ENCODE assay signal across 7 mouse cellular contexts in genomic region chr1:65179634-65180249, GRCm38 (mm10). TPM values are rescaled to one million over a fixed set of nuclear protein-coding genes. Genes with fewer than 3 reads are reported as not detected.
A peak's percentile ranks its signal among the peaks of the same experiment; 100 is the strongest.
DNase-seq lines count a peak whose midpoint lies in the region; ATAC-seq and TF ChIP-seq lines count a peak whose summit lies in the region.

No protein-coding gene starts in this region.

- H3K4me1 ChIP-seq in ES-E14 (ENCODE audit: control insufficient read depth in 2 of 2, insufficient read depth in 2 of 2, low read length in 2 of 2, poor library complexity in 1 of 2): peaks cover 0 to 3% of the 10 kb centered on the region in 2 experiments; a peak in 1 of 4 replicates
- no peaks in the 10 kb centered on the region for H3K4me1 ChIP-seq in bone marrow, adult 2 months (ENCODE audit: control insufficient read depth, insufficient read depth, low read length)
- H3K4me1 ChIP-seq in embryonic facial prominence, embryonic 15.5 days: 0 out of 2 replicates have a peak, but pooled peaks cover 9% of the 10 kb centered on the region

- ATAC-seq in embryonic facial prominence, embryonic 15.5 days (ENCODE audit: insufficient number of reproducible peaks, low FRiP score, low TSS enrichment, low read depth): no peak

- no peak for TF ChIP-seq POLR2A in bone marrow, adult 2 months (IDR thresholded peaks at IDR 0.05; ENCODE audit: borderline replicate concordance, control insufficient read depth, low read depth, low read length)

- intact Hi-C loops in heart, postnatal 14 days (cut with DNase I): loop anchor here (1.0 to 5.0 kb wide), 2 partner anchors 67 to 132 kb away; no protein-coding TSS in a partner anchor

- peak overlapping the region; percentile 66 for H3K4me2 ChIP-seq in embryonic facial prominence, embryonic 15.5 days (replicated peaks)

- no peak overlapping the region; the same call in 1 of the 2 replicates for H3K27ac ChIP-seq in ES-E14 (ENCODE audit: insufficient read depth, low read depth, low read length, poor library complexity, severe bottlenecking)
- no peak overlapping the region for H3K27ac ChIP-seq in bone marrow, adult 2 months (ENCODE audit: control insufficient read depth, insufficient read depth, low read depth, low read length, poor library complexity)
- peak overlapping the region; percentile 98 for H3K27ac ChIP-seq in embryonic facial prominence, embryonic 15.5 days (replicated peaks)
- peak overlapping the region; percentile 91 for H3K27ac ChIP-seq in layer of hippocampus, adult 2 months

- 2% methylated on average over 11 of the region's 11 CpGs for WGBS in bone marrow, adult 2 months
- 3% methylated on average over 11 of the region's 11 CpGs for whole genome bisulfite sequencing in embryonic facial prominence, embryonic 15.5 days

- no peaks in the 10 kb centered on the region for H3K27me3 ChIP-seq in embryonic facial prominence, embryonic 15.5 days

- in situ Hi-C loops in ES-E14 (cut with MboI; ENCODE audit: low sequenced_read_pairs in 2 of 2, unreplicated experiment in 2 of 2): no loop called here

- no peaks in the 10 kb centered on the region; the same call in 1 of the 2 replicates for H3K36me3 ChIP-seq in ES-E14 (ENCODE audit: control insufficient read depth, insufficient read depth, low read length, poor library complexity, severe bottlenecking)
- H3K36me3 ChIP-seq in embryonic facial prominence, embryonic 15.5 days: peaks cover under 1% of the 10 kb centered on the region; the same call in 1 of the 2 replicates

- TF ChIP-seq CTCF in bone marrow, adult 2 months (IDR thresholded peaks at IDR 0.05; ENCODE audit: control insufficient read depth, insufficient read depth, low read length): no peak
- peak; percentile 91 for TF ChIP-seq CTCF in layer of hippocampus, adult 2 months (conservative IDR thresholded peaks at IDR 0.05)

- peak overlapping the region; percentile 72; the same call in 1 of the 2 replicates for H3K9ac ChIP-seq in ES-E14 (ENCODE audit: insufficient read depth, low read depth, low read length, poor library complexity, severe bottlenecking)
- H3K9ac ChIP-seq in embryonic facial prominence, embryonic 15.5 days: peak overlapping the region; percentile 54

- peak; percentile 75 for DNase-seq in ES-E14 (ENCODE audit: low read depth, low spot score)
- DNase-seq in heart, postnatal 14 days: peak; percentile 59 to 83
- DNase-seq in layer of hippocampus, adult 2 months (ENCODE audit: low spot score in 2 of 2): peak; percentile 50 to 73
- peak; percentile 87 for DNase-seq in lung, postnatal 10 days
- DNase-seq in retina, postnatal 7 days (ENCODE audit: low read depth, low spot score): peak; percentile 74

- no peaks in the 10 kb centered on the region for H3K9me3 ChIP-seq in ES-E14 (ENCODE audit: control insufficient read depth, insufficient read depth, low read depth, low read length)
- H3K9me3 ChIP-seq in embryonic facial prominence, embryonic 15.5 days (replicated peaks): no peaks in the 10 kb centered on the region

- peak overlapping the region; percentile 54 to 66 for H3K4me3 ChIP-seq in ES-E14 (ENCODE audit: insufficient read depth in 1 of 2, low read depth in 1 of 2, low read length in 2 of 2, poor library complexity in 1 of 2, severe bottlenecking in 1 of 2)
- peak overlapping the region; percentile 73 for H3K4me3 ChIP-seq in bone marrow, adult 2 months (replicated peaks; ENCODE audit: control insufficient read depth, low read depth, low read length)
- peak overlapping the region; percentile 78 for H3K4me3 ChIP-seq in embryonic facial prominence, embryonic 15.5 days (replicated peaks)
- H3K4me3 ChIP-seq in layer of hippocampus, adult 2 months: peak overlapping the region; percentile 66

TF ChIP-seq in ES-E14, 5 proteins besides CTCF, POLR2A, EP300 and RAD21:
- TF ChIP-seq CHD2 (IDR thresholded peaks at IDR 0.05; ENCODE audit: low read depth, low read length) (no peak), MAFK (IDR thresholded peaks at IDR 0.05; ENCODE audit: insufficient read depth, low read depth, low read length) (0 out of 2 replicates have a peak, but pooled peaks have one; percentile 8)

RNA-seq across cellular contexts. Expression of gene Idh1, which starts 6.6 kb away (rescaled TPM):
- total RNA-seq in ES-E14 (2012; rRNA removed): 25.0 and 51.1 TPM in 2 replicates
- polyA plus RNA-seq in bone marrow, adult 2 months (2011; ENCODE audit: insufficient read depth, insufficient read length, low replicate concordance, missing spikeins): 18.2 and 43.7 TPM in 2 replicates
- 125 and 126 TPM in 2 replicates for polyA plus RNA-seq in embryonic facial prominence, embryonic 15.5 days (2015; fragmentation: Nextera tagmentation; extraction: Ambion mirVana)
- 10 to 100 TPM; 54.2 to 76.5 TPM for total RNA-seq in heart, postnatal 14 days (2021)
- 10 to 100 TPM; 41.5 to 49.6 TPM for total RNA-seq in layer of hippocampus, adult 2 months (2021)

RNA-seq across cellular contexts. Expression of gene Pikfyve, which starts 6.7 kb away (rescaled TPM):
- total RNA-seq in ES-E14 (2012; rRNA removed): 29.1 and 30.4 TPM in 2 replicates
- 4.2 and 10.0 TPM in 2 replicates for polyA plus RNA-seq in bone marrow, adult 2 months (2011; ENCODE audit: insufficient read depth, insufficient read length, low replicate concordance, missing spikeins)
- polyA plus RNA-seq in embryonic facial prominence, embryonic 15.5 days (2015; fragmentation: Nextera tagmentation; extraction: Ambion mirVana): 10.7 and 10.9 TPM in 2 replicates
- 10 to 100 TPM; 12.7 to 13.5 TPM for total RNA-seq in heart, postnatal 14 days (2021)
- 10 to 100 TPM; 43.8 to 47.7 TPM for total RNA-seq in layer of hippocampus, adult 2 months (2021)

RNA-seq across cellular contexts. Expression of gene D630023F18Rik, which starts 56.7 kb away (rescaled TPM):
- 4.7 and 6.1 TPM in 2 replicates for total RNA-seq in ES-E14 (2012; rRNA removed)
- polyA plus RNA-seq in bone marrow, adult 2 months (2011; ENCODE audit: insufficient read depth, insufficient read length, low replicate concordance, missing spikeins): 0.59 TPM in 1 of 2 replicates, not detected in the other
- polyA plus RNA-seq in embryonic facial prominence, embryonic 15.5 days (2015; fragmentation: Nextera tagmentation; extraction: Ambion mirVana): 0.27 and 0.33 TPM in 2 replicates
- total RNA-seq in heart, postnatal 14 days (2021): not detected
- total RNA-seq in layer of hippocampus, adult 2 months (2021): 1 to 10 TPM; 8.4 to 8.8 TPM

Comparison
In these comparisons a context has a peak if more than half of its experiments do, and no peak if none do; other contexts are left out.
1. H3K27ac ChIP-seq: peak in embryonic facial prominence, embryonic 15.5 days (single experiment) and layer of hippocampus, adult 2 months (single experiment); none in ES-E14 (single experiment) and bone marrow, adult 2 months (single experiment).
2. Peak in every context shown above with its lines, with median percentiles within 50 percentile points of each other: DNase-seq and H3K4me3 ChIP-seq.